Mouse (Mus musculus) heart, adult 2 months (tissue): ENCODE data around the gene Cdk9. TPM values are rescaled to one million over a fixed set of nuclear protein-coding genes. Genes with fewer than 3 reads are reported as not detected.

Source experiments
- DNase-seq, 2 experiments: peaks; one replicate each; pipeline ENCODE4 v3.0.0; 2021
- H3K27ac ChIP-seq: fragments of 200-600 bp; 2 replicates; pipeline ENCODE4 v1.8.1; 2022
- H3K27me3 ChIP-seq: fragments of 200-500 bp; 2 replicates; pipeline ENCODE4 v1.6.1; 2012; ENCODE audit warnings: mild to moderate bottlenecking, low read length, inconsistent platforms, mixed read lengths; ENCODE audit not compliant: control insufficient read depth, insufficient read depth
- H3K36me3 ChIP-seq: fragments of 200-500 bp; 2 replicates; pipeline ENCODE4 v1.6.1; 2012; ENCODE audit warnings: low read length, inconsistent platforms; ENCODE audit not compliant: control insufficient read depth, insufficient read depth
- H3K4me1 ChIP-seq: fragments of 200-500 bp; 2 replicates; pipeline ENCODE4 v1.6.1; 2011; ENCODE audit warnings: low read length; ENCODE audit not compliant: control insufficient read depth, insufficient read depth
- H3K4me3 ChIP-seq: fragments of 200-600 bp; 2 replicates; pipeline ENCODE4 v1.8.1; 2022
- H3K79me2 ChIP-seq: fragments of 200-500 bp; replicated peaks from 2 replicates; pipeline ENCODE4 v1.6.1; 2012; ENCODE audit warnings: mild to moderate bottlenecking, inconsistent platforms, low read length, moderate library complexity, mixed read lengths; ENCODE audit not compliant: control insufficient read depth, insufficient read depth
- H3K9ac ChIP-seq: fragments of 200-500 bp; 2 replicates; pipeline ENCODE4 v1.6.1; 2012; ENCODE audit warnings: low read depth, mild to moderate bottlenecking, control low read depth, inconsistent platforms, low read length, mixed read lengths
- CTCF ChIP-seq: fragments of 200-600 bp; IDR thresholded peaks from 2 replicates; pipeline ENCODE4 v1.8.1; 2022; ENCODE audit warnings: antibody characterized with exemption, mild to moderate bottlenecking, moderate library complexity
- EP300 ChIP-seq: fragments of 200-500 bp; IDR thresholded peaks from 2 replicates; pipeline ENCODE4 v1.6.1; 2011; ENCODE audit warnings: low read depth, low read length, control low read depth; ENCODE audit not compliant: insufficient read depth
- POLR2A ChIP-seq: fragments of 200-500 bp; IDR thresholded peaks from 2 replicates; pipeline ENCODE4 v1.6.1; 2011; ENCODE audit warnings: mild to moderate bottlenecking, low read depth, low read length, control low read depth; ENCODE audit not compliant: insufficient read depth
- WGBS: fragments of 180-500 bp; shearing (Covaris S2); methylation state at CpG from one replicate; pipeline ENCODE4 v1.1.7; 2018; 5-methylcytosine and 5-hydroxymethylcytosine counted together
- intact Hi-C: fragments of 180-260 bp; cut with DNase I; formaldehyde crosslinking; loops from one replicate; pipeline ENCODE4 v1.15.1; 2025
- polyA plus RNA-seq: library from polyadenylated mRNA; depleted of rRNA; stranded (reverse); fragments of >200 nt; gene quantifications from 2 replicates; pipeline ENCODE4 v1.2.3, GENCODE M21; 2012
- total RNA-seq, 2 experiments: library from RNA; stranded (reverse); gene quantifications; 2 replicates each; pipeline ENCODE4 v1.2.3; 2021

Cdk9 gene
- total and polyA plus RNA-seq, 3 experiments, result 21.0 to 42.3 (median 25.3) TPM

DNA sequence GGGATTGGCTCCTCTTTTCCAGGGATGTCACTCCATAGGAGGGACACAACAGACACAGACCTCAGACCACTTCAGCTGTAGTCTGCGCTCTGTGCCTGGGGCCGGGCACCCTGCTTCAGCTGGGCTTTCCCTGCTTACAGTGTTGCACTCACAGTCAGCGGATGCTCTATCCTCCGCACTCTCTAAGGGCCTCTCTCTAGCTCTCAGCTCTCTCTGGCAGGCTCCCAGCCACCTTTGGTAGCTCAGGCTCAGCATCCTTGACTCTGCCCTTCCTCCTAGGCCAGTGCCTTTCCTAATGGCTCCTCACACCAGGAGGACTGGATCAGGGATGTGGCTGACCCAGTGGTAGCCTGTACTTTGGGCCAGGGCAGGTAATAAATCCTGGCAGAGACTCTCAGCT, 19.0 kb upstream of the Cdk9 start:
- H3K27me3 ChIP-seq, result no peaks in the 10 kb centered on the region
- TF ChIP-seq EP300 (no peak), CTCF (no peak), POLR2A (no peak)
- H3K79me2 ChIP-seq, result no peaks in the 10 kb centered on the region
- peak overlapping the region; percentile 87 for H3K27ac ChIP-seq
- peaks cover 2% of the 10 kb centered on the region for H3K36me3 ChIP-seq
- no peak overlapping the region; the same call in 1 of the 2 replicates for H3K4me3 ChIP-seq
- peak overlapping the region; percentile 13 for H3K9ac ChIP-seq
- H3K4me1 ChIP-seq, result peaks cover 23% of the 10 kb centered on the region
- intact Hi-C loops, result loop anchor here (5.0 kb wide), 1 partner anchor 80 kb away; no protein-coding TSS in a partner anchor
- 34% methylated on average over 4 of the region's 4 CpGs for WGBS
- DNase-seq, result no peak

DNA sequence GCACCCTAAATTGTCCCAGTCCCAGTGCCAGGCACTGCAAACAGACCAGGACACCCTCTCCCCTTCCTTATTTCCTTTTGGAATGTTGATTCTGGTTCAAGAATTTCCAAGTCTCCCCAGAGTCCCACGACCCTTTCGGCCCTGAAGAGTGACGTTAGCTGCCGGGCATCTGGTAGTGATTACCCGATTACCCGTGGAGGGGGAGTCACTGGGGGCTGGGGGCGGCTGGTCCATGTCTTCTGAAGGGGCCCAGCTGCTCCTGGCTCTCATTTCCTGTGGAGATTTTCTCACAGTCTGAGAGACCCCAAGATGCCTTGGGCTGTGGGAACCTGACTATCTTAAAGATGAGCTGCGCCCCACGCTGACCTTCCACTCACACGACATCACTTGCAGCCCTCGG, 18.0 kb upstream of the Cdk9 start:
- Histone ChIP-seq H3K27ac (peak overlapping the region; percentile 87), H3K4me3 (peak overlapping the region; percentile 69), H3K9ac (peak overlapping the region; percentile 15), H3K36me3 (peaks cover 2% of the 10 kb centered on the region), H3K4me1 (peaks cover 19% of the 10 kb centered on the region), H3K79me2 (no peaks in the 10 kb centered on the region), H3K27me3 (no peaks in the 10 kb centered on the region)
- 17% methylated on average over 11 of the region's 11 CpGs for WGBS
- no peak for TF ChIP-seq POLR2A
- DNase-seq, result no peak
- intact Hi-C loops, result loop anchor here (5.0 kb wide), 1 partner anchor 79 kb away; no protein-coding TSS in a partner anchor

DNA sequence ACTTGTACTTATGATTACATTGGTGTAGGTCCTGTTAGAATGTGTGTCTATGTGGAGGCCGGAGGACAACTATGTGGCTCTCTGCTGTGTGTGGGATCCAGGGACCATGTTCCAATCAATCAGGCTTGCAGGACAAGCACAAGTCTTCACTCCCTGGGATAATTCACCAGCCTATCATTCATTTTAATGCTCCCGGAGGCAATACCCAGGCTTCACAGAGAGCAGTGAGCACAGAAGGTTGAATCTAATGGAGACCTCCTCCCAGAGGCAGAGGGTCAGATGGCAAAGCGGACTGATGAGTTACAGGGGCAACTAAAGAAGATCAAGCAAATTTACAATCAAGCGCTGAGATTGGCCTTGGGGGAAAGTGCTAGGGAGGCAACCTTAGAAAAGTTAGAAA, 16.7 kb upstream of the Cdk9 start:
- Histone ChIP-seq H3K79me2 (no peaks in the 10 kb centered on the region), H3K27ac (peak overlapping the region; percentile 87), H3K4me3 (peak overlapping the region; percentile 69), H3K36me3 (no peaks in the 10 kb centered on the region), H3K4me1 (peaks cover 14% of the 10 kb centered on the region), H3K9ac (peak overlapping the region; percentile 19), H3K27me3 (no peaks in the 10 kb centered on the region)
- TF ChIP-seq EP300 (no peak), CTCF (no peak), POLR2A (no peak)
- DNase-seq, result no peak
- intact Hi-C loops, result no loop called here
- 55% methylated on average over 4 of the region's 4 CpGs for WGBS

DNA sequence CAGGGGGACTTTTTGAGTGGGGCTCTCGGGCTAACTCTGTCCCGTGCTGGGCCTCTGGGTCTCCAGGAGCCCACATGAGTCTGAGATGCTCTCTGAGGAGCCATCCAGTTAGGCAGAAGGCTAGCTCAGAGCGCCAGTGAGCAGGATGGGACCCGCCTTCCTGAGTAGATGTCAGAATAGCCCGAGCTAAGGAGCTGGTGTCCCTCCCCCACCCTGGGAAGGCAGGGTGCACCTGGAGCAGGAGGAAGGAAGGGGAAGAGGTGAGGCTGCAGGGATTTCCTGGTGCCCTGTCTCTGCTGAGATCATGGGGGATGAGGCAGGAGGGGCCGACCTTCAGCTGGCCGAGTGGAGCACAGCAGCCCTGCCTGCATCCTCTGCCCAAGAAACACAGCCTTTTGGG, 15.6 kb upstream of the Cdk9 start:
- H3K27ac ChIP-seq, result peak overlapping the region; percentile 87
- TF ChIP-seq CTCF, result no peak
- TF ChIP-seq EP300, result peak; percentile 100
- peak; percentile 82 for TF ChIP-seq POLR2A
- peaks cover 10% of the 10 kb centered on the region for H3K4me1 ChIP-seq
- 32% methylated on average over 7 of the region's 7 CpGs for WGBS
- intact Hi-C loops, result no loop called here
- H3K27me3 ChIP-seq, result no peaks in the 10 kb centered on the region
- peak overlapping the region; percentile 78 for H3K9ac ChIP-seq
- no peaks in the 10 kb centered on the region for H3K36me3 ChIP-seq
- peak overlapping the region; percentile 69 for H3K4me3 ChIP-seq
- DNase-seq, result peak; percentile 76 to 83
- no peaks in the 10 kb centered on the region for H3K79me2 ChIP-seq

DNA sequence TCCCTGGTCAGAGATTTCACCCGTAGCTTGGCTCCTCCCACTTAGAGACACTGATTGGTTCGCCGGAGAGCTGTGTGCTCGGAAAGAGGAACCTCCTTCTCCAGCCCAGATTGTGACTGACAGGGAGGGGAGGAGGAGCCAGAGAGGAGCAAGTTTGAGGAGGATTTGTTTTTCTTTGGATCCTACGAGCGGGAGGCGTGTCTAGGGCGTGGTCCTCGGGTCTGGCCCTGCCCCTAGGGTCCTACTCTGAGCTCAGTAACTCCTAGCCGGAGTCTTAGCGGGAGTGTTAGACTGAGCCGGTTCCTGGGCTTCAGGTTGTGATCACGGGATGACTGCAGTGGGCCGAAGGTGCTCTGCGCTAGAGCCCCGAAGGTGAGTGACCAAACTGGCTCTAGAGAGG, 14.6 kb upstream of the Cdk9 start:
- TF ChIP-seq EP300 (peak; percentile 52; the same call in 1 of the 2 replicates), POLR2A (peak; percentile 100), CTCF (no peak)
- peak; percentile 94 to 96 for DNase-seq
- intact Hi-C loops, result loop anchor here (1.0 kb wide), 1 partner anchor 13 kb away; no protein-coding TSS in a partner anchor
- peak overlapping the region; percentile 87 for H3K27ac ChIP-seq
- under 1% methylated on average over 16 of the region's 16 CpGs for WGBS
- no peaks in the 10 kb centered on the region for H3K27me3 ChIP-seq
- H3K4me3 ChIP-seq, result peak overlapping the region; percentile 69
- H3K9ac ChIP-seq, result peak overlapping the region; percentile 78
- H3K36me3 ChIP-seq, result no peaks in the 10 kb centered on the region
- no peaks in the 10 kb centered on the region for H3K79me2 ChIP-seq
- peaks cover 9% of the 10 kb centered on the region for H3K4me1 ChIP-seq

DNA sequence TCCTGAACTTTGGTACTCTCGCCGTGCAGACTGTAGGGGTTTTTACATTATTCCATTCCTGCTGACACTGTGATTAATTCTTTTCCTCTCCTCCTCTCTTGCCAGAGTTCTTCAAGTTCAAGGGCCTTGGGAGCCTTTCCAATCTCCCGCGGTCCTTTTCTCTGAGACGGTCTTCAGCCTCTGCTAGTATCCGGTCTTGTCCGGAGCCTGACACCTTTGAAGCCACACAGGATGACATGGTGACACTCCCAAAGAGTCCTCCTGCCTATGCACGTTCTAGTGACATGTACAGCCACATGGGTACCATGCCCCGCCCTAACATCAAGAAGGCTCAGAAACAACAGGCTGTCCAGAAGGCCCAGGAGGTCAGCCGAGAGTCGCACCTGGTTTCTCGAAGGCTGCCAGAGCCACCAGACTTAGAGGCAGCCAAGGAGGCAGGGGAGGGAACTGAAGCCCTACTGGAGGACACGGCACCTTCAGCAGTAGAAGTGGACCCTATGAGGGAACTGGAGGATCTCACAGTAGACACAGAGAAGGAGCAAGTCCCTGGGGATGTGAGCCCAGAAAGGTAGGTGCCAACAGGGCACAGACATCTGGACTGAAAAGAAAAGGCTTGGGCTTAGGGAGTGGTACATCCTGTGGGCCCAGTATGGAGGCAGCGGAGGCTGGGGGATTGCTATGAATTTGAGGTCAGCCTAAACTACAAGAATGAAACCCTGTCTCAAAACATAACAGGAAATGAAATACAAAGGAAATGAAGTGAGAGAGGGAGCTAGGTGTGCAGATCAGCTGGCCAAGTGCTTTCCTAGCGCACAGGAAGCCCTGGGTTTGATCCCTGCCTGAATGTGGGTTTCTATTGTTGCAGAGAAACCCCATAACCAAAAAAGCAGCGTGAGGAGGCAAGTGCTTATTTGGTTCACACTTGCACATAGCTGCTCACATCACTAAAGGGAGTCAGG, 12.2 kb upstream of the Cdk9 start:
- DNase-seq, result no peak
- Histone ChIP-seq H3K9ac (no peak overlapping the region), H3K4me3 (no peak overlapping the region), H3K27me3 (no peaks in the 10 kb centered on the region), H3K79me2 (no peaks in the 10 kb centered on the region), H3K36me3 (no peaks in the 10 kb centered on the region), H3K27ac (no peak overlapping the region), H3K4me1 (peaks cover 3% of the 10 kb centered on the region)
- intact Hi-C loops, result no loop called here
- WGBS, result 54% methylated on average over 16 of the region's 16 CpGs
- TF ChIP-seq POLR2A (no peak), EP300 (no peak), CTCF (no peak)
